Mouse (Mus musculus) layer of hippocampus, postnatal 10 days (tissue): ENCODE data around the gene Col1a1. TPM values are rescaled to one million over a fixed set of nuclear protein-coding genes. Genes with fewer than 3 reads are reported as not detected.
A peak's percentile ranks its signal among the peaks of the same experiment; 100 is the strongest.

ENCODE experiments used
- DNase-seq, 2 experiments: peaks; one replicate each; pipeline ENCODE4 v3.0.0; 2021; ENCODE audit warnings: low spot score in 2 of 2
- total RNA-seq, 2 experiments: library from RNA; stranded (reverse); gene quantifications; 2 replicates each; pipeline ENCODE4 v1.2.3; 2021

Gene Col1a1
- total RNA-seq, 2 experiments from 2014 or later = 60.6 to 66.1 TPM

DNA sequence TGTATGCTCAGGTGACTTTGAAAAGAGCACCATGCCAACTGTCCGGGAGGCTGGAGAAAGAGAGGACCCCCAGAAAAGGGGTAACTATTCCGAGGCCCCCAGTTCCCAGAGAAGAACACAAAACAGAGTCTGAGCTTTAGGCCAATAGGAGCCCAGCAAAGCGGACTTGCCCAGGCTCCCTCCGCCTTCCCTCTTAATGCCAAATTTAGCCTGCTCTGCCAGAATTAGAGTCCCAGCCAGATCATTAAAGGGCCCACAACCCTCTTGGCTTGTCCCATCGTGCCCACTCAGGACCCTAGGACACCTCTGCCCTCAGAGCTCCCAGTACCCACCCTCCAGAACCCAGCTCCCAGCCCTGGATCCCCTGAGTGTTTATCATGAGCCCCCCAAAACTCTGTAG lies 36.9 kb downstream of the Col1a1 start:
- DNase-seq = no peak

DNA sequence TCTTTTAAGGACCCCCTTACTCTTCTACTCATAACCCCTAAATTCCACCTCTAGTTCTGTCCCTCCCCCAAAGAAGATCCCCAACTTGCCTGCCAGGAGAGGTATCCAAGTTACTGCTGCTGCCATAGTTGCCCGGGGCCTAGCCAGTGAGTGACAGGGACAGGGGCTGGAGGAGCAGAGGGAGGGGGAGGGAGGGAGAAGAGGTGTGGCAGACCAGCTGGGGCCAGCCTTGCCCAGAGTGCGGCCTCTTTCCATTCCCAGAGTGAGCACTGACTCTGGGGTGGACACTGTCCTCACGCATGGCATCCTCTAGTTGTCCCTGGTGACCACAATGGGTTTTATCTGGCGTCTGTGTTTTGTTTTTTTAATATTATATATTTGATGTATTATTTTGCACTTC lies 37.3 kb downstream of the Col1a1 start:
- no peak for DNase-seq

DNA sequence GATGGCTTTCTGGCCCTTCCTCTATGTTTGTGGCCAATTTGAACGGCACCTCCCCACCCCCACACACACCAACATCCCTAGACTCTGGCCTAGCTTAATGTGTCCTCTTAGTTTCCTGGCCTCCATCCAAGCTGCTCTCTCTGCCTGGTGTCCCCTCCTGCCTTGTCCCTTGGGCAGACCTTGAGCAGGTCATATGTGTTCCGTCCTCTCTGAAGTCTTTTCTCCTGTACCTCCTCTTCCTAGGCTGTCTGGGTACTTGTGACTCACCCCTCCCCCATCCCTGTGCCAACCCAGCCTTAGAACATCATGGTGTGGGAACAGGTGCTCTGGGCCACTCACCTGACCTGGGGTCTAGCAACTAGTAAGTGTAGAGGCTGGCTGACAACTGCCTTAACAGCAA lies 38.9 kb downstream of the Col1a1 start:
- no peak for DNase-seq

DNA sequence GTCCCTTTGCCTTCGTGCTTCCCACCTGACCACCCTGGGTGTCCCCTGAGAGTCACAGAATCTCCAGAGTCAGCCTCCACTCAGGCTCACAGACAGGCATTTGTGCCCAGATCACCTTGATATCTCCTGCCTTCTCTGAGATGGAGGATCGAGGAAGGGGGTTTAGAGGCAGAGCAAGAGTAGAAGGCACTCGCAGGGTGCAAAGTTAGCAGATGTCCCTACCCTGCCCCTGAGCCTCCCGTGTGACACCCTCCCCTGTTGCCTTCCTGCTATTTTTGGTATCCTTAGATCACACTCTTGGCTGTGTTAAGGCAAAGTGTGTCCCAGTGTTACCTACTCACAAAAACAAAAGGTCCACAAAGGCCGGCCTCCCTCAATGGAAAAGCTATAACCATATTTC lies 40.2 kb downstream of the Col1a1 start, which contains the start of gene Sgca:
TSS of gene Sgca (minus strand) at position 129 of the 400 bp plus-strand sequence.
- no peak for DNase-seq

DNA sequence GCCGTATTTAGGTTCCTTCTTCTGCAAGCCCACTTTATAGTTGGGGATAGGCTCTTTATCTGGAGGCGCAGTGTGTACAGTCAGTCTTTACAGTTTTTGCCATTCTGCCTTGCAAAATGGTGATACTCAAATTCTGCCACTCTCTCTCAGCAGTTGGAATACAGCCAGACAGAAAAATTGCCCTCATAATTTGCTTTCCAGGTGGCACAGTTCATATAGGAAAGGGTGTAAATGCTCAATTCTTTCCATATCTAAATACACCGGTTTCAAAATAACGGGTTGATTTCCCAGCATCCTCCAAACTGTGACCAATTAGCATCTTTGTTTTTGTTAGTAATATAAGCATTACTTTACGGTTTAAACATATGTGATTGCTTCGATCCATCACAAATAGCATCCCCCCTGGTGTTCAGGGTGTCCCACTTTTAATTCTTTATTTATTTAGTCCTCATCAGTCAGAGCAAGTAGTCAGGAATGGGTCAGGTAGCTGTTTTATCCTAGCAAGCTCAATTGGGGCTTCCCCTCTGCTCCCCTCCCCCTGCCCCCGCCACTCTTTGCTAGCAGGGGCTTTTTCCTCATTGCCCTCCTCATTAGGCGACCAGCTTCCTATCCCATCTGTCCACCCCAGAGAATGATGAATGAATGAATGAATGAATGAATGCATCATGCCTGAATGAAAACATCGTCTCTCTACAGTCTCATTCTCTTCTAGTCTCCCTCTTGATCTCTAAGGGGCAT lies 42.3 kb downstream of the Col1a1 start:
- DNase-seq = peak in 1 of 2 experiments; percentile 44

DNA sequence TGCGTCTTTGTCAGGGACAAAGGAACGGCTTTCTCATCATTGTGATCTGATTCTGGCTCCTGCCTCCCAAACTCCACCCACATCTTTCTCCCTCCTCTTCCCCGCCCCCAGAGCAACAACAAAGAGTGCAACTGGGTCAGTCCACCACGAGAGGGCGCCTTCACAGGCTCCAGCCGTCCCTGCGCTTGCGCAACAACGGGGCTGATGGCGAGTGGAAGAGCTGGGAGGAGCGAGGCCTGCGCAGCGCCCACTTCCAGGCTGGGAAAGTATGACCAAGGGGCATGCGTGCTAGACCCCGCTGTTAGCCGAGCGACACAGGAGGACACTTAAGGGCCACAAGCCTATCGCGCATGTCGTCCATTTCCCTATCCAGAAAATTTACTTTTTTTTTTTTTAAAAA lies 42.9 kb downstream of the Col1a1 start:
- peak; percentile 99 for DNase-seq

DNA sequence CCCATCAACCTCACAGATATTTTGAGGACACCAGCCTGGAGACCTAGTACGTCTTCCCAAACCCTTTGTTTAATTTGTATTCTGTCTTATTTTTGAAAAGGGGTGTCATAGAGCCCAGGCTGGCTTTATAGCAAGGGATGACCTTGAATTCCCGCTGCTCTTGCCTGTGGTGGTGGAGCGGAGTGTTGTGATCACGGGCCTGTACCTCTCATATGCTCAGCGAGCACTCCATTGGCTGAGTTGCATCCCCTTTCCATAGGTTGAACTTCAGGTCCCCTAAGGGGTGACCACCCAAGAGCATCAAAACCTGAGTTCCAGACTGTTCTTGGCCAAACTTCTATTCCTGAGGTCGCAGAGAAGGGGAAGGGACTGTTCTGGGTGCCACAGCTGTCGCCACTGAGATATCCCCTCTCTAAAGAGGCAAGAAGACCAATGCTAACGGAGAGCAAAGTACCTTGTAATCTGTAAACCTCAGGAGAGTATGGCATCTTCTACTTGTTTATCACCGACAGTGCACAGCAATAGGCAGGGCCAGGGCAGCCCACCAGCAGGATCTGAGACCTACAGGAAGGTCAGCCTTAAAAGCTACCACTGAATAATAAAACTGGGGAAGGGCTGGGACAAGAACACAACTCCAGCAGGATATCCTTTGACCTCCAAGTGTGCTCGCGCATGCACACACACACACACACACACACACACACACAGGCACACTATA lies 43.6 kb downstream of the Col1a1 start:
- DNase-seq = no peak

DNA sequence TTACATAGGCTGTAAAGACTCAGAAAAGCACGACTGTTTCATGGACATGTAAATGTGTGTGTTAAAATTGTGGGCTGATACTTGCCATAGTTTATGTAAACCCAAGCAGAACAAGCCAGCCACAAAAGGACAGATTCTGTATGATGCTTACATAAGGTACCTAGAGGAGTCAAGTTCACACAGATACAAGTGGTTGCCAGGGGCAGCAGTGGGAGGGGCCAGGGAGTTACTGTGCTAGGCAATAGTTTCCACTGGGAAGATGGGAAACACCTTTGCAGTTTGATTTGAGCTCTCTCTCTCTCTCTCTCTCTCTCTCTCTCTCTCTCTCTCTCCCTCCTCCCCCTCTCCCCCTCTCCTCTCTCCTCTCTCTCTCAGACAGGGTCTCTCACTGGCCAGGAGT lies 49.1 kb downstream of the Col1a1 start:
- no peak for DNase-seq

DNA sequence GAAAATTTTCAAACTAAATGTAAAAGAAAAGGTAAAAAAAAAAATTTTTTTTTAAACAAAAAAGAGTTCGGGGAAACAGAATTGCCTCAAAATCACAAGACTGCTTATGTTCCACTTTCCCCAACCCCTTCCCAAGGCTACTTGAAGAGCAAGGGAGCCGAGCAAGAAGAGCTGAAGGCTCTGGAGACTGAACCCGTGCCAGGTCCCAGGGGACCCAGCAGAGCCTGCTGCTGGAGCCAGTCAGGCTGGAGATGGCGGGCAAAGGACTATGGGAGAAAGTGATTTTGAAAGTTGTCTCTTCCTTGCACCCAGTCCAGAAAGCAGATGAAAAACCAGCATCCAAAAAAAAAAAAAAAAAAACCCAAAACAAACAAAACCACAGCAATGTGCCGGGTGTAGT lies 49.8 kb downstream of the Col1a1 start:
- DNase-seq = no peak

DNA sequence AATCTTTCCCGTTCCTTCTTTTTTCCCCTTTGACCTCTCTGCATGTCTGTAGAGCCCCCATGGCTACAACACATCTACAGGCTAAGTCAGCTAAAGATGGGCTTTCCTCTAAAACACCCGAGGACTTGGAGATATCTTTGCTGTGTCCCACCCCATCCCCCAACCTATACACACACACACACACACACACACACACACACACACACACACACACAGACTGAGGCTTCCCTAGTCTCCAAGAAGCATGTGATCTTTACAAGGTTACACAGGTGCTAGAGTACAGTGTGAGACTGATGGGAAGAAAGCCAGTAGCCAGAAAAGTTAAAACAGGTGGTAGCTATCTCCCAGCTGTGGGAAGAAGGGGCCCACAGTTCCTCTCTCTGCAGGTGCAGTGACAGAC lies 50.4 kb downstream of the Col1a1 start:
- no peak for DNase-seq

DNA sequence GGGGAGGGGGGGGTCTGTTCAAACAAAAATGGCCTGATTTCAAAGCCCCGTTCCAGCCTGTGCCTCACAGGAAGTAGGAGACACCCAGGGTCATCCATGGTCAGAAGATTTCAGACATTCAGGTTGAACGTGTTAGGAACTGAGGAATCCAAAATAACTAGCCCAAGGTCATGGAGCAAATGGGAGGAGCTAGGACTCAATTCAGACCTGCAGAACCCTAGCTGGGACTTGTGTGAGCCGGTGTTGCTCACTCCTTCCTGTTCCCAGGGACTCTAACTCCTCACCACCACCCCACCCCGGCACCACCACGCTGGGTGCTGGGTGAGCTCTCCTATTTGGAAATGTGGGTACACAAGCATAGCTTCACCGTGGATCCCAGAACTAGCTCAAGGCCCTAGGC lies 51.3 kb downstream of the Col1a1 start:
- peak; percentile 22 to 25 for DNase-seq

DNA sequence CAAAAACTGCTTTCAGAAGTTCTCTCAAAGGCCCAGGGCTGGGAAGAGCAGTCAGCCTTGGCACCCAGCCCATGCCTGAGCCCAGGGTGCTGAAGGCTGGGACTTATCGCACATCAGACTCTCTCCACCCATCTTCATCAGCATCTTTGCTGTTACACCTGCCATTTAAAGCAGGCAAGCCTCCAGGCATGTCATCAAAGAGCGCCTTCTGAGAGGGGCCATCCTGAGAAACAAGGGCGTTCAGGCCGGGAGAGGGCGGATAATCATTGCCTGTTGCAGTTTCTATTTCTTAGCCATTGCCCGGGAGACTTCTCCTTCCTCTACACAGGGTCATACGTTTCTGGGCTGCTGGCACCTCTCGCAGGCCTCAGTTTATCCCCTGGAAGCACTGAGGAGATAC lies 51.8 kb downstream of the Col1a1 start:
- peak; percentile 26 to 42 for DNase-seq

DNA sequence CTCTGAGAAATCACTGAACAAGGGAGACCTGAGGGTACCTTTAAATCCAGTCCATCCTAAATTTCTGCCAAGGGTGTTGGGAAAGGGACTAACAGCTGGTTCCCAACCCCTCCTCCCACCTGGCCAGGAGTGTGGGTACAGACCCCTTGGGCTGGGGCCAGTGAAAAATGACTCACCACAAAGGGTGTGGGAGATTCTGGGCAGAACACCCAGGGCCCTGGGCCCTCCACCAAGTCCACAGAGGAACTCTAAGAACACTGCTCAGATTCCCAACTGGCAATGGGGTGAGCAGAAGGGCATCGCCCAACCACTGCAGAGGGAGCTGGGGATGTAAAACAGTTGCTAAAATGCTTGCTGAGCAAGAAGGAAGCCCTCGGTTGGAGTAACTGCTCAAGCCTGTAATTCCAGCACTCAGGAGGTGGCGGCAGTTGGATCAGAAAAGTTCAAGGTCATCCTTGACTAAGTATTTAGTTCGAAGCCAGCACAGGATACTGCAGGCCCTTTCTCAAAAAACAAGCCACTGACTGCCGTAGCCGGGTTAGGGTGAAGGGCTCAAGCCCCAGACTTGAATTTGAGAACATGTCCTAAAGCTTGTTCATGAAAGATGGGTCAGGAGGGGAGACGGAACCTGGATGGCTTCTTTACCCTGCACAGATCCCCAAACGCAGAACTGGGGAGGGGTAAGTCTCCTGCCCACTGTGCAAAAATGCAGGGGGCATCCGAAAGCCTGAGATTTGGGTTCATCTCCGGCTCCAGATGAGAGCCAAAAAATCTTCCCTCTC lies 52.9 kb downstream of the Col1a1 start:
- peak; percentile 65 to 68 for DNase-seq

DNA sequence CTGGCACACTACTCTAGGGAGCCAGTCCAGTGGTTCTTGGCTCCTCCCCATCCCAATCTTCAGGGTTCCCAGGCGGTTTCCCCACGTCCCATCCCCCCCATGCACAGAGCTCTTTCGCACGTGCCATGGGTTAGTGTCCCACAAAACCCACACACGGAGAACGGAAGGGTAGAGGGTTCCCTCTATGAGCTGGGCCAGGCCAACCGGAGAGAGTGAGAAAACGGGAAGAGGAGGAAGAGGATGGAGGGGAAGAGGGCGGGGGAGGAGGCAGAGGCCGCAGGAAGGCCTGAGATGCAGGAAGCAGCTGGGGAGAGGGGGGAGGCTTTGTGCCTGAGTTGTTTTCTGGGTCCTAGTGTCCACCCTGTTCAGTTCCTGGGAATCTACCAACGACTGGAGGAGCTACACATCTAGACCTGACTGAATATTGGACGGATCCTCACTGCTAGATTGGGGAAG lies 53.6 kb downstream of the Col1a1 start:
- DNase-seq = peak; percentile 74 to 80

DNA sequence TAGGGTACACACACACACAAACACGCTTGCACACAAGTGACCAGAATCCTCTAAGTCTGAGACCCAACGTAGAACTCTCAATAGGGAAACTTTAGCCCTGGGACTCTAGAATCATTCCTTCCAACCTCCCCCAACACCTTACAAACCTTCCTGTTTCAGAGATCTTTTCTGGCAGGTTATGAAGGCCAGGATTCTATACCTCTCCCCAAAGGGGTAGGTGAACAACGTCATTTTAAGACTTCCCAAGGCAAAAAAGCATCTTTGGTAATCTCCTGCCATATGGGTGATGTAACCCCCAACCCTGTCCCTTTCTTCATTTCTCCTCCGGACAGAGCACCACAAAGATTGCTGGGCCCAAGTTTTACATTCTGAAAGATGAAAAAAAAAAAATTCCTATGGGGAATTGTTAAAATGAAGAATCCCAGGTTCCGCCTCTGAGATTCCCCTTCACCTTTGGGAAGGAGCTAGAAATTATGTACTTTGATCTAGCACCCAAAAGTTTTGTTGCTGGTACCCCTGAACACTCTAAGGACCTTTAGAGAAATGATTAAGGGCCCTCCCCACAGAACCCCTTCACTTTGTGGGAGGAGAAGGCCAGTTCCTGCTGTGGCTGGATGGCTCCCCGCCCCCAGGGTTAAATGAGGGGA lies 54.2 kb downstream of the Col1a1 start:
- DNase-seq = no peak

DNA sequence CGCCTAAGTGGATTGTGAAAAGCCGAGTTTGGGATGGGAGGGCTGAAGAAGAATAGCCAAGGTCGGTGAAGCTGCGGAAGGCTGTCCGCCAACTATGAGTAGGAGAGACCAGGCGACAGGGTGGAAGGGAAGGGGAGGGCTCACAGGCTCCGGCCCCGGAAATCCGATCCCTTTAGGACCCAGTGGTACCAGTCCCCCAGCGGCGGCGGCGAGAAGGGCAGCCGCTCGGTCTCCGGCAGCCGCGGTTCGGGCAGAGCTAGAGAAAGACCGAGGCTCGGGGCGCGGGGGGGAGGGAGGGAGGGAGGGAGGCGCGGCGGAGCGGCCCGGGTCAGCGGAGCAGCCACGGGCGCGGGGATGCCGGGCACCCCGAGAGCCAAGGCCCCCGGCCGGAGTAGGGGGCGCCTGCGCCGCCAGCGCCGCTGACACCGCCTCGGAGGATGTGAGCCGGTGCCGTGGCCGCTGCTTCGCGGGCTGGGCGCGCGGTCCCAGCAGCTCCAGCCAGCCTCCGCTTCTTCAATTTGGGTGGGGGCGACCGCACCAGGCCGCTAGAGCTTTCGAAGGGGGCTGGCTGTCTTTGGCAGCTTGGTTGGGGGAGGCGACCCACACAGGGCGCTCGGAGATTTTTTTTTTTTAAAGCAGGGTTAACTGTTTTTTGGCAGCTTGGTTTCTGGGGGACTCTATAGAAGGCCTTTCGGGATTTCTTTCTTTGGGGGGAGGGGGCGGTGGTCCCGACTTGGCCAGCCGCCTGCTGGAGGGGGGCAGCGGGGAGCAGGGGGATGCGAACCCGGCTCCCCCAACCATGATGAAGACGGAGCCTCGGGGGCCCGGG lies 54.9 kb downstream of the Col1a1 start, which contains the start of gene Ppp1r9b:
TSS of gene Ppp1r9b (plus strand) at position 287 of the 829 bp plus-strand sequence.
- peak; percentile 93 to 97 for DNase-seq

DNA sequence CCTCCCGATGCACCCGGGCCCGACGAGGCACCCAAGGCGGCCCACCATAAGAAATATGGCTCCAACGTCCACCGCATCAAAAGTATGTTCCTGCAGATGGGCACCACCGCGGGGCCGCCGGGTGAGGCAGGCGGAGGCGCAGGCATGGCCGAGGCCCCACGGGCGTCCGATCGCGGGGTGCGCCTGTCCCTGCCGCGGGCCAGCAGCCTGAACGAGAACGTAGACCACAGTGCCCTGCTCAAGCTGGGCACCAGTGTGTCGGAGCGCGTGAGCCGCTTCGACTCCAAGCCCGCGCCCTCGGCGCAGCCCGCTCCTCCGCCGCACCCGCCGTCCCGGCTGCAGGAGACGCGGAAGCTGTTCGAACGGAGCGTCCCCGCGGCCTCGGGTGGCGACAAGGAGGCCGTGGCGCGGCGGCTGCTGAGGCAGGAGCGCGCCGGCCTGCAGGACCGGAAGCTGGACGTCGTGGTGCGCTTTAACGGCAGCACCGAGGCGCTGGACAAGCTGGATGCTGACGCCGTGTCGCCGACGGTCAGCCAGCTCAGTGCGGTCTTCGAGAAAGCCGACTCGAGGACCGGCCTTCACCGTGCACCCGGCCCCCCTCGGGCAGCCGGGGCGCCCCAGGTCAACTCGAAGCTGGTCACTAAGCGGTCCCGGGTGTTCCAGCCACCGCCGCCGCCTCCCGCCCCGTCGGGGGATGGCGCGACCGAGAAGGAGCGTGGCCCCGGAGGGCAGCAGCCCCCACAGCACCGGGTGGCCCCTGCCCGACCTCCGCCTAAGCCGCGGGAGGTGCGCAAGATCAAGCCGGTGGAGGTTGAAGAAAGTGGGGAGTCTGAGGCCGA lies 55.8 kb downstream of the Col1a1 start:
- peak; percentile 60 to 63 for DNase-seq

DNA sequence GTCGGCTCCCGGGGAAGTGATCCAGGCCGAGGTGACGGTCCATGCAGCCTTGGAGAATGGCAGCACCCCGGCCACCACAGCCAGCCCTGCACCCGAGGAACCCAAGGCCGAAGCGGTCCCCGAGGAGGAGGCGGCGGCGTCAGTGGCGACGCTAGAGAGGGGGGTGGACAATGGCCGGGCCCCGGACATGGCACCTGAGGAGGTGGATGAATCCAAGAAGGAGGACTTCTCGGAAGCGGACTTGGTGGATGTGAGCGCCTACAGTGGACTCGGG lies 56.4 kb downstream of the Col1a1 start:
- peak in 1 of 2 experiments; percentile 37 for DNase-seq

DNA sequence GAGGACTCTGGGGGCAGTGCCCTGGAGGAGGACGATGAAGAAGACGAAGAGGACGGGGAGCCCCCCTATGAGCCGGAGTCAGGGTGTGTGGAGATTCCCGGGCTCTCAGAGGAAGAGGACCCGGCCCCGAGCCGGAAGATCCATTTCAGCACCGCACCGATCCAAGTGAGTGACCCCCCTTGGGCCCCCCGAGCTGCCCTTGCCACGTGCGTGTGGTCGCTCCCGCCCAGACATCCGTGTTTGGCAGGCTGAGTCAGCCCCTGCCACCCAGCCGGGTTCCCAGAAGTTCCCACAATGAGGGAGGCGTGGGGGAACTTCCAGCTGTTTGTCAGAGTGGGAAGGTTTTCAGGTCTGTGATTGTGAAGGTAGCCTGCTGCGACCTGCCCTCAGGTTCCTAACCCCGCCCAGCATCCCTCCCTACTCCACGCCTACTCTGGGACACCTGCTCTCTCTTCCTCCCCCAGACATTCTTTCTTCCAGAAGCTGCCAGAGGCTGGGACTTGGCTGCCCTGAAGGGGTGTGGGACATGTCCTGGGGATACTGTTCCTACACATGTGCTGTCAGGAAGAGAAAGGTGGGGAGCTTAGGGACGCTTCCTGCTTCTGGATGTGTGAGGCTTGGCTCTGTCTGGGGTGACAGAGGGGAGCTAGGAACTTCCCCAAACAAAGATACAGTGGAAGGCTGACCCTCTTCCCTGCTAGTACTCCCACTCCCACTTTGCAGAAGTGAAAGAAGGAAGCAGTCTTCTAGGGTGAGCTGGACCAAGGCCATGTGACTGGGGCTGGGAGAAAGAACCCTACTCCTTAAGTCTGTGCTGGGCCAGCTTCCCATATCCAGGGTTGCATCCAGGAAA lies 57.0 kb downstream of the Col1a1 start:
- peak; percentile 52 to 58 for DNase-seq
